Mouse (Mus musculus) G1E (cell line): ENCODE results near the gene Gpc5.

Experiments
- CTCF ChIP-seq: IDR thresholded peaks from 2 replicates; pipeline ENCODE4 v1.5.1; 2012; ENCODE audit warnings: low read depth, low read length, inconsistent platforms, mixed read lengths
- GATA1 ChIP-seq: IDR thresholded peaks from 2 replicates; pipeline ENCODE4 v1.6.1; 2012; ENCODE audit warnings: borderline replicate concordance, low read length, inconsistent platforms, mixed read lengths
- POLR2AphosphoS5 ChIP-seq: IDR thresholded peaks from 2 replicates; pipeline ENCODE4 v1.6.1; 2012; ENCODE audit warnings: low read depth, low read length, inconsistent platforms; ENCODE audit not compliant: insufficient replicate concordance
- TAL1 ChIP-seq: conservative IDR thresholded peaks from 2 replicates; pipeline ENCODE4 v1.6.1; 2012; ENCODE audit warnings: low read depth, low read length, inconsistent platforms, mixed read lengths

DNA sequence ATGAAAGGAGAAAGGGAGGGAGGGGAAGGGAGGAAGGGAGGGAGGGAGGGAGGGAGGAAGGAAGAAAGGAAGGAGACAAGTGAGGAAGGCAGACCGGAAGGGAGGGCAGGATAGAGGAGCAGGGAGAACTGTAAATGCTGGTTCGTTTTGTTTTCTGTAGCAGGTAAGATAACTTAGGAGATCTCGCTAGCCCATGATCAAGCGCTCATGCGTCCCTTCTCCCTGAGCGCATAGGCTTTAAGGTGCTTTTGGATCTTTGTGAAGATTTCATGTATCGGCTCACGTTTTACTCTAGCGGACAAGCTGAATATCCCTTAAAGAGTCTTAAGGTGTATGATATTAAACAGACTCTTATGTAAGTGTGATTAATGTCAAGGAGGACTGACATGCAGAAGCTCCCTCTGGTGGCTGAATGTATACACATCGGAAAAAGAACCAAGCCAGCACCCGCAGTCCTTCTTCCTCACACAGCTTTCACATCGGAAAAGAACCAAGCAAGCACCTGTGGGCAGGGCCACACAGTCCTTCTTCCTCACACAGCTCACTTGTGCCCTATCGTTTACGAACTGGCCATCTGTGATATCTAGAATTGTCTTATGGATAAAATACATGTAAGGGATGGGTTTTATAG lies 301.0 kb downstream of the Gpc5 start:
- TF ChIP-seq CTCF: no peak
- TF ChIP-seq POLR2AphosphoS5: no peak
- TF ChIP-seq GATA1: no peak
- TF ChIP-seq TAL1: no peak
